Mouse (Mus musculus) megakaryocyte, embryonic 14.5 days (primary cell): ENCODE results near the gene Phgdh.

Experiments
- FLI1 ChIP-seq: IDR thresholded peaks from 2 replicates; pipeline ENCODE4 v1.6.1; 2012; ENCODE audit warnings: low read length, inconsistent platforms, mixed read lengths
- GATA1 ChIP-seq: IDR thresholded peaks from 3 replicates; pipeline ENCODE4 v1.6.1; 2012; ENCODE audit warnings: mixed read lengths, low read length, inconsistent platforms, borderline replicate concordance

- no peak for TF ChIP-seq GATA1
- TF ChIP-seq FLI1, result no peak
Observed at GRCm38 (mm10) chr3:98300266-98300665, 39.5 kb downstream of the Phgdh start.
